Mouse (Mus musculus): ENCODE results near the gene Mr1. TPM values are rescaled to one million over a fixed set of nuclear protein-coding genes. Genes with fewer than 3 reads are reported as not detected.
"Not testable (repeated sequence)": the region's sequence is repeated elsewhere in the genome, so short reads cannot be mapped to it uniquely, and the experiment has no call there.

Gene Mr1
- 11.6 and 19.3 TPM in 2 replicates for polyA plus RNA-seq (2012; ENCODE audit: insufficient read depth, insufficient read length, missing spikeins)

DNA sequence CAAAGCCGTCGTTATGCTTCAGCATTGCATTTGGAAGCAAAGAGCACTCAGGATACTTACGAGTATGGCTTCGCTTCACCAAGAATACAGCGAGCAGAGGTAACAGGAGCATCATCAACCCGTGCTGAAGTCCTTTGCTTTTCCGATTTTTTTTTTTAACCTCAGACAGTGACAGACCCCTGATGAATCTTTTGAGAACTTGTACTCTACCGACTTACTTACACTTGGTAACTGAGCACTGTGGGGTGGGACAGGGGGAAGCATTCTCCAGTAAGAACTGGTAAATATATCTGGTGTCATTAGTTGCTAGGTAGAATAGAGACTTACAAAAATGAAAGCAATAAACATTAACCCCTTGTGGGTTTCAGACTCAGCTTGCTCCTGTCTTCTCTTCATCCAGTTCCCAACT is at the start of gene Mr1:
TSS of gene Mr1 (minus strand) at position 243 of the 409 bp plus-strand sequence.
- Histone ChIP-seq H3K27ac (replicated peaks; ENCODE audit: low read depth, low read length) (peak within 1 kb of the TSS; percentile 54; the same call in 1 of the 2 replicates), H3K4me3 (ENCODE audit: insufficient read depth, low read depth, low read length) (peak within 1 kb of the TSS; percentile 72), H3K4me1 (ENCODE audit: control insufficient read depth, insufficient read depth, insufficient read length, low read length) (0 out of 2 replicates have a peak, but pooled peaks cover 3% of the 10 kb centered on the region)

DNA sequence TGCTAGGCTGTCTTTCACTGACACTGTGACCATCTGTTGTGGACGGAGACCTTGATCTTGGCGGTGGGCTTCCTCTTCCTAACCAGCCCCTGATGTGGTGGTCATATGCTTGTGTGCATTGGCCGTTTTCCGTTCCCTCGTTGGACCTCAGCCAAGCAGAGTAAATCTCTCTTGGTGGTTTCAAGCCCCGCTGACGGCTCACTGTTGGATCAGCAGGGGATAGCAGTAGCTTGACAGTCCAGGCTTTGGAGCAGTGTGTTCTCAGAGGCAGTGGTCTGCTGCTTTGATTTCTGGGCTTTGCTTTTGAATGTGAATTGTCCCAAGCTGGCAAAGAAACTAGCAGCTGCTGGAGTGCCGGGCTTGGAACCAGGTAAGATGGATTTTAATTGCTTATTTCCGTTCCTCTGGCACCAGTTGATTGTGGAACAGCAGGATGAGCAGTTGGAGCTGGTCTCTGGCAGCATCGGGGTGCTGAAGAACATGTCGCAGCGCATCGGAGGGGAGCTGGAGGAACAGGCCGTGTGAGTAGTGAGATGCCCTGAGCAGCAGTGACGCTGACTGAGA is 46.3 kb upstream of the Mr1 start:
- H3K4me3 ChIP-seq (ENCODE audit: insufficient read depth, low read depth, low read length), result no peak overlapping the region
- no peak overlapping the region for H3K27ac ChIP-seq (replicated peaks; ENCODE audit: low read depth, low read length)
- H3K4me1 ChIP-seq (ENCODE audit: control insufficient read depth, insufficient read depth, insufficient read length, low read length), result no peaks in the 10 kb centered on the region

GRCm38 (mm10) chr1:155191671-155192070 is 45.1 kb upstream of the Mr1 start:
- Histone ChIP-seq H3K4me3 (ENCODE audit: insufficient read depth, low read depth, low read length) (no peak overlapping the region), H3K4me1 (ENCODE audit: control insufficient read depth, insufficient read depth, insufficient read length, low read length) (no peaks in the 10 kb centered on the region), H3K27ac (replicated peaks; ENCODE audit: low read depth, low read length) (no peak overlapping the region)

GRCm38 (mm10) chr1:155191219-155191618 is 44.6 kb upstream of the Mr1 start:
- Histone ChIP-seq H3K27ac (replicated peaks; ENCODE audit: low read depth, low read length) (no peak overlapping the region), H3K4me1 (ENCODE audit: control insufficient read depth, insufficient read depth, insufficient read length, low read length) (no peaks in the 10 kb centered on the region), H3K4me3 (ENCODE audit: insufficient read depth, low read depth, low read length) (no peak overlapping the region)

DNA sequence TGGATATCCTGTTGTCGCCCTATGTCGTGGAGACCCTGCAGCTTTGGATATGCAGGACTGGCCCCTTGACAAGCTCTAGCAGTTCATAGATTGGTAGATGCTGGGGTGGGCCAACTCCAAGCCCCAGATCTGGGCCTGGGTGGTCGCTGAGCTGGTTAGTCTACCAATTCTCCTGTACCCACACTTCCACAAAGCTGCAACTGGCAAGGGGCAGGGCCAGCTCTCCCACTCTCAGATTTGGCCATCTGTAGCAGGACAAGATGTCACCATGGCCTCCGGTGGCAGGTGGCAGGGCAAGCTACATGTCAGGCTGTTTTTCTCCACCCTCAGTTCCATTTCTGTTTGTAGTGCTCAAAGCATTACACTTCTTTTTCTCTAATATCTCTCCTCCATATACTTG is 42.0 kb upstream of the Mr1 start:
- H3K4me3 ChIP-seq (ENCODE audit: insufficient read depth, low read depth, low read length), result no peak overlapping the region

GRCm38 (mm10) chr1:155184191-155184590 is 37.6 kb upstream of the Mr1 start:
- H3K4me3 ChIP-seq (ENCODE audit: insufficient read depth, low read depth, low read length), result no peak overlapping the region
- no peaks in the 10 kb centered on the region for H3K4me1 ChIP-seq (ENCODE audit: control insufficient read depth, insufficient read depth, insufficient read length, low read length)
- H3K27ac ChIP-seq (replicated peaks; ENCODE audit: low read depth, low read length), result no peak overlapping the region

More for the DNA sequence above, 42.0 kb upstream of the Mr1 start:
- no peak overlapping the region for H3K27ac ChIP-seq (replicated peaks; ENCODE audit: low read depth, low read length)
- no peaks in the 10 kb centered on the region for H3K4me1 ChIP-seq (ENCODE audit: control insufficient read depth, insufficient read depth, insufficient read length, low read length)

DNA sequence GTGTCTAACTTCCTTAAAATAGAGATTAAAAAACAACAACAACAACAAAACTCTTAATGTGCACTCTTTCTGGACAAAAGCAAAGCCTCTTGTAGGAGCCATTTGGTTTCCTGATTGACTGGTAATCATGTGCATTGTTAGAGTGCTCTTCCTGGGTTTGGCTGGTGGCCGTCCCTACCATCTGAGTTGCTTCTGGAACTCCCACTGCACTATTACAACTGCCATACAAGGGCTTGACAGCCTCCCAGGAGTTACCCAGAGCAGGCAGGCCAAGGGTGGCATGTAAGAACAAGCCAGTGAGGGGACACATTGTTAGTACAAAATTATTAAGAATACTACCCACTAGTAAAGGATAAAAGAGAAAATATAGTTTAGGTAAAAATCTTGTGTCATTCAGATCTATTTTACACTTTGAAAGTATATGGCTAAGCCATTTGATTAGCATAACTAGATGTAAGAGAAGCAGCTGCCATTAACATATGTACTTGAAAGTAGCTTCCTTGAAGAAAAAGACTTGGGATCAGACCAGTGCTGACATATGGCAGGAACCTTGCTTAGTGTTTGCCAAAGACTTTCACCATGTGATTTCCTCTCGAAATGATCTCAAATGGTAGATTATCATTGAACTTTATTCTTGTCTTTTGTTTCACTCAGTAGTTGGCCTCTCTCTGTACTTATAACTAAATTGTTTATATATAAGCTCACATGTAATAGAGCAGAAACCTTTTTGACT is 31.7 kb upstream of the Mr1 start:
- Histone ChIP-seq H3K27ac (replicated peaks; ENCODE audit: low read depth, low read length) (no peak overlapping the region), H3K4me1 (ENCODE audit: control insufficient read depth, insufficient read depth, insufficient read length, low read length) (no peaks in the 10 kb centered on the region), H3K4me3 (ENCODE audit: insufficient read depth, low read depth, low read length) (no peak overlapping the region)

GRCm38 (mm10) chr1:155174424-155174823 is 27.8 kb upstream of the Mr1 start:
- Histone ChIP-seq H3K4me3 (ENCODE audit: insufficient read depth, low read depth, low read length) (no peak overlapping the region), H3K27ac (replicated peaks; ENCODE audit: low read depth, low read length) (no peak overlapping the region), H3K4me1 (ENCODE audit: control insufficient read depth, insufficient read depth, insufficient read length, low read length) (0 out of 2 replicates have a peak, but pooled peaks cover 2% of the 10 kb centered on the region)

DNA sequence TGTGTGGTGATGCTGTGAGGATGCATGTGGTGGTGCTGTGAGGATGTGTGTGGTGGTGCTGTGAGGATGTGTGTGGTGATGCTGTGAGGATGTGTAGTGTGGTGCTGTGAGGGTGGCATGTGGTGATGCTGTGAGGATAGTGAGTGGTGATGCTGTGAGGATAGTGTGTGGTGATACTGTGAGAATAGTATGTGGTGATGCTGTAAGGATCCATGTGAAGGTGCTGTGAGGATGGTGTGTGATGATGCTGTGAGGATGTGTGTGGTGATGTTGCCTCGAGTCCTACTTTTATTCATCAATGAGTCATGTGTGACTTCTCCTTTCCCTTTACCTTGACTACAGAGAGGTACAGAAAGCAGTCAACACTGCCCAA is 27.0 kb upstream of the Mr1 start:
- H3K27ac ChIP-seq (replicated peaks; ENCODE audit: low read depth, low read length); H3K4me1 ChIP-seq (ENCODE audit: control insufficient read depth, insufficient read depth, insufficient read length, low read length); H3K4me3 ChIP-seq (ENCODE audit: insufficient read depth, low read depth, low read length): not testable (repeated sequence)

- H3K4me1 ChIP-seq (ENCODE audit: control insufficient read depth, insufficient read depth, insufficient read length, low read length), result peaks cover 3% of the 10 kb centered on the region; the same call in 1 of the 2 replicates
- no peak overlapping the region for H3K27ac ChIP-seq (replicated peaks; ENCODE audit: low read depth, low read length)
- H3K4me3 ChIP-seq (ENCODE audit: insufficient read depth, low read depth, low read length), result no peak overlapping the region
These were observed 26.5 kb upstream of the Mr1 start for GRCm38 (mm10) chr1:155172895-155173643.

- no peak overlapping the region for H3K27ac ChIP-seq (replicated peaks; ENCODE audit: low read depth, low read length)
- no peak overlapping the region for H3K4me3 ChIP-seq (ENCODE audit: insufficient read depth, low read depth, low read length)
- H3K4me1 ChIP-seq (ENCODE audit: control insufficient read depth, insufficient read depth, insufficient read length, low read length), result peaks cover 14% of the 10 kb centered on the region
These were observed 23.3 kb upstream of the Mr1 start for GRCm38 (mm10) chr1:155169935-155170334.

DNA sequence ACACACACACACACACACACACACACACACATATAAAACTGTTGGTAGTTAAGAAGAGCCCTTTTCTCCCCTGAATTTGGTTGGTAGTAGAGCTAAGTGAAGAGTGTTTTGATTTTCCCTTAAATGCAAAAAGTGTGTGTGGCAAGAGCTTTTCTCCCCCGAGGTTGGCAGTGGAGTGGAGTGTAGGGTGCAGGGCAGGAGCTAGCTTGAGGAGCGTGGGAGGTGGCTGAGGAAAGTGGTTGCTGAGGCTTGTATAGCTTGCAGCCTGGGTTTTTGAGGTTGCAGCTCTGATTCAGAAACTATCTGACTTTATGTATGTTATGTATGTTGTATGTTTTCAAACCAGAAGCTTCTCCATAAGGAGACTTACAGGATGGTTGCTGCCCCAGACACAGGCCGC is 20.8 kb upstream of the Mr1 start:
- H3K27ac ChIP-seq (replicated peaks; ENCODE audit: low read depth, low read length), result no peak overlapping the region
- no peak overlapping the region for H3K4me3 ChIP-seq (ENCODE audit: insufficient read depth, low read depth, low read length)
- peaks cover 17% of the 10 kb centered on the region for H3K4me1 ChIP-seq (ENCODE audit: control insufficient read depth, insufficient read depth, insufficient read length, low read length)

DNA sequence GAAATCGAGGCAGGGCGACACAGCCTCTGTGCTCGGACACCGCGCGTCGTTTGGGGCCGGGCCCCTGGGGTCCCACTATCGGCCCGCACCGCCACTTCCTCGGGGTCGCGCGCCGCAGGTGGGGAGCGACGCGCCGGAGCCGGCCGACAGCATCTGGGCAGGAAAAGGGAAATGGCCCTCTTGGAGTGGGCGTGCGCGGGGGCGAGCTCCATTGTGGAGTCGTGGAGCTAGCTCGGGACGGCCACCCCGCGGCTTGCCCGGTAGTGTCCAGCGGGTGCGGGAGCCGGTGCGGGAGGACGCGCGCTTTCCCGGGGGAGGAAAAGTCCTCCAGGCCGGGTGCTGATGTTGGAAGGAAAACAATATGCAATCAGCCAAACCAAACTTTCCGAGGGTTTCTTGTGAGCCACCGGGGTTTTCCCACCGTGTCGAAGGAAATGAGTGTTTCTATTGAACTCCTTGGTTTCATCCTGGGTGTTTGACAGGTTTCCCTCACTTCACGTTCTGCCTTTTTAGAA is 12.4 kb upstream of the Mr1 start:
- H3K27ac ChIP-seq (replicated peaks; ENCODE audit: low read depth, low read length), result peak overlapping the region; percentile 66
- peak overlapping the region; percentile 90 for H3K4me3 ChIP-seq (ENCODE audit: insufficient read depth, low read depth, low read length)
- 0 out of 2 replicates have a peak, but pooled peaks cover 2% of the 10 kb centered on the region for H3K4me1 ChIP-seq (ENCODE audit: control insufficient read depth, insufficient read depth, insufficient read length, low read length)

DNA sequence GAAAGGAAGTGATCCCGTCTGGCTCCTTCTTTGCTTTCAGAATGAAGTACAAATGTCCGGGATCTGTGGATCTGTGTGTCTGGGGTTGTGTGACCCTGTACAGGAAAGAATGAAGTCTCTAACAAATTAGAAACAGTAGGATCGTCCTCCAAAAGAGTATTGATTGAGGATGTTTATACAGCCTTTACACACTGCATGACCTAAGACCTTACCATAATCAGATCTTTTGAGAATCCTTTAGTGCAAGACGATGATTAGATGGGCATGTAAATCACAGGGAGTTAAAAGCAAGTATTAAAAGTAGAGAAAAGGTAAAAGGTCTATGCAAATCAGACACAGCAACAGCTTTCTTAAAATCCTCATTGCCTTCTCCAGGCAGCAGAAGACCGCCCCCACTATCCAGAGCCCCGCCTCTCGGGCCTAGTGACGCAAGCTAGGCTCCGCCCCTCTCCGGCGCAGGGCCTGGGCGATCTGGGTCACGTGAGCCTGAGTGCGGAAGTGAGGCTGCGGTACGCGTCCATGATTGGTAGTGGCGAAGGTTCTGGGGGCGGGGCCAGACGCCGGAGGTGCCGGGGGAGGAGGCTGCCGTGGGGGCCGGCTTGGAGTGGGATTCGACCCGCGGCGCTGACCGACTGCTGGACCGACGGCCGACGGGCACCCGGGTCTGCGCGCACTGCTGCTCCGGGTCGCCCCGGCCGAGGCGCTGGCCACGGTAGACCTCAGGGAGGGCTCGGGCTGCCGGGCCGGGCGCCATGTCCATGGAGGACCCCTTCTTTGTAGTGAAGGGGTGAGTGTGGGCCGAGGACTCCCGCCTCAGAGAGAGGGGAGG is 11.7 kb upstream of the Mr1 start, which contains the start of gene Stx6:
TSS of gene Stx6 (plus strand) at position 575 of the 829 bp plus-strand sequence.
- Histone ChIP-seq H3K4me1 (ENCODE audit: control insufficient read depth, insufficient read depth, insufficient read length, low read length) (no peaks in the 10 kb centered on the region), H3K27ac (replicated peaks; ENCODE audit: low read depth, low read length) (peak within 1 kb of the TSS; percentile 66), H3K4me3 (ENCODE audit: insufficient read depth, low read depth, low read length) (peak within 1 kb of the TSS; percentile 90)
